Mouse (Mus musculus): ENCODE measurements around the gene Sox6. TPM values are rescaled to one million over a fixed set of nuclear protein-coding genes. Genes with fewer than 3 reads are reported as not detected.
A peak's percentile ranks its signal among the peaks of the same experiment; 100 is the strongest.
"Not testable (repeated sequence)": the region's sequence is repeated elsewhere in the genome, so short reads cannot be mapped to it uniquely, and the experiment has no call there.

Gene Sox6
- total RNA-seq, 1 experiment from 2014 or later = 36.3 TPM

DNA sequence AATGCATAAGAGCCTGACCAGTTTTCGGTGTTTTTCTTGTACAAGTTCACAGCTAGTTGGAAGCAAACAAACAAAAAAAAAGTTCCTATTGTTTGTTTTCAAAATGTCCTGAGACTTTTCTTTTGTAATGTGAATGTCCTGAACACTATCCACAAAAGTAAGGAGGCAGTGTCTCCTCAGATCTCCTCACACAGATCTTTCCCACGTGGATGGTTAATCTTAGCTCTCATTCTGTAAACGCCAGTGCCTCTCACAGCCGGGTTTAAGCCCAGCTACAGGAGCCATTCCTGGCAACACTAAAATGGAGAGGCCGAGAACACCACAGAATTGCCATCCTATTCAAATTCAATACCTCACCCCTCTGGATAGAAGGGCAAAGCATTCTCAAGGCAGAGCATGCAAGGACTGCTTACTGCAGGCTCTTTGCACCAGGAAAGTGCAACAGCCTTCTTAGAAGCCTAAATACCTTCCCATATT, 392.6 kb downstream of the Sox6 start:
- no peak for DNase-seq

GRCm38 (mm10) chr7:115645272-115645970, 393.2 kb downstream of the Sox6 start:
- no peak for DNase-seq

GRCm38 (mm10) chr7:115630691-115631090, 407.9 kb downstream of the Sox6 start:
- no peak for DNase-seq

DNA sequence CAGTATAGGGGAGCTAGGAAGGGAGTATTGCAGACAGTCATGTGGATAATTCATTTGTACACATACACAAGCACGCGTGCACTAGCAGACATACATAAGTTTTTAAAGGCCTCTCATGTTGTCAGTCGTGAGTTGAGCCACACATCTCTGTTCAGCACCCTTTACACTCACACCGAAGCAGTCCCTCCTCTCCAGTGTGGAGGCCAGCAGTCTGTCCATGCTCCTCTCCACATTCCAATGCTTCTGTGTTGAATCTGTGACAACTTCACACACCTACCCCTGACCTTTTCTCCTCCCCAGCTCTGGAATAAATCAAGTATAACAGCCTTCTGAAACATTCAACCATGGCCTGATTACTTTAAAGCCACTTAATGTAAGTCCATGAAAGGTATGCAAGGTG, 408.3 kb downstream of the Sox6 start:
- no peak for DNase-seq

DNA sequence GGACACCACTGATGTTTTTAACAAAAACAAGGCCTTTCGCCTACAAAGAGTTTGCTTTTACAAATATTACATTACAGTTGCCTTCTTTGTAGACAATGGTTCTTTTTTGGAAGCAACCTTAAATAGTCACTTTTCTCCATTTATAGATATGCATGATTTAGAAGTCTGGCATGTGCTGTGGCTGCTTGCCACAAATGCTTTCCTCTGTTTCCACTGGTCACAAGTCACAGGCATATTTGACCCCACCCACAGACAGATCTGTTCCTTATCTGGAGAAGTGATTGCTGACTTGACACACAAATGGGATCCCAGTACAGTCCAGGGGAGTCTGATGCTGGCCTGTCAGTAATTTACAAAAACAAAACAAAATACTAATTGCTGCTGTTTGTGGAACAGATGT, 409.8 kb downstream of the Sox6 start:
- DNase-seq = no peak

- DNase-seq = no peak
These were observed 412.6 kb downstream of the Sox6 start for GRCm38 (mm10) chr7:115625956-115626355.

DNA sequence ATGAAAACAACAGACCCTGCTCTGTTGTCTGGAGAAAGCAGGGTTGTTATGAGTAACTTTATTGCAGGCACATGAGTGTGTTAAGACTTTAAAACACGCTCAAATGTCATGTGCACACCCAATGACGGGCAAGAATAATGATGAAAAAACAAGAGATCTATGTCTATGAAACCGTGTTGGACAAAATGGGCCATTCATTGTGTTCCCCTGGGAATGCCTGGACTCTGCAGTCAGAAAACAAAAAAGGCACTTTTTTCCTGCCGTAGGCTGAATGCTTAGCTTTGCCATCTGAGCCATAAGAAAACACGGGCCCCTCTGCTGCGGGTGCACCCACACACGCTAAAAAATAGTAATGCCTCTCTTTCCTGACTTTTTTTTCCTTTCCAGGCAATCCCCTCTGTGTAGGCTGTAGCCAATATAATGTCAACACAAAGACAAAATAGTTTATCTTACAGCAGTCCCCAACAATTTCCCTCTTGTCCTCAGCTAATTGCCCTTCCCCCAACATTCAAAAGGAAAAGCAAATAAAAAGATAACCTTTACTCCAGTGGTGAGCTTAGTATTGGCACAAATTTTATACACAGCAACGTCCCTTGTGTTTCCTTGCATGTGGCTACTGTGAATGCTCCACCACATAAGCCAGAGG, 413.6 kb downstream of the Sox6 start:
- DNase-seq = no peak

GRCm38 (mm10) chr7:115624451-115624850, 414.1 kb downstream of the Sox6 start:
- DNase-seq = no peak

DNA sequence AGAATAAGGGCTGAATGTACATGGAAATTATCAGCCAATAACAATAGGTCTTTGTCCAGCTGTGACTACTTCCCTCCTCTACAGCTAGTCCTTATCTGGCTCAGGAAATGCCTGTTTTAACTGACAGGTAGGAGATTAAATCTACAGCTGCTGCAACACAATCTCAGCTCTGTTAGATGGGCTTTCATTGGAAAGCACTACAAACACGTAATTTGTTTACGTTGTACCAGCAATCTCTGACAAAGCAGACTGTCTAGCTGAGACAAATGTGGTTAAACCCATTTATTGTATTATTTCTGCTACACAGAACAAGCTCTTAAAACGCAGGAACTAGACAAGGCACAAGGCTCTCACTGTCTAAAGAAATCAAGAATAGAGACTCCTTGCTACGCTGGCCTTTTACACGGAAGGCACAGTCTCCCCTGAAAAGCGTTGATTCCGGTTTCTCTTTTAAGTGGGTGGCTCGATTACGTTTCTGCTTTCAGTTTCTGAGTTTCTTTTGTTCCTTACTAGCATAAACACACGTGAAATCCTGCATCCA, 422.8 kb downstream of the Sox6 start:
- DNase-seq = peak; percentile 7

DNA sequence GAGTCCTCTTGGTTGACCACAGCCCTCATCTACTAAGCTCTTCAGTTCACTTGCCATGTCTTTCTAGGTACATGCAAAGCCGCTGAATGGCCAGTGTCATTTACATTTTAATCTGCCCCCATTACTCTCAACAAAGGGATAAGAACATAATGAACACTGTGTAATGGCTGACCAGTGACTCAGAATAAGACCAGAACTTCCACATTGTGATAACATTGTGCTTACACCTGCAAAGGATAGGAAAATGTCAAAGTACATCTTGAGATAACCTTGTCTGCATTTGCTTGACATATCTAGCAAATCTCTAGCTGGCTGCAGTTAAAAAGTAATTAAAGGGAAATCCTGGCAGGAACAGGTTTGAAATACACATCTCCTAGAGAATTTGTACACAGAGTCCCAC, 431.1 kb downstream of the Sox6 start:
- DNase-seq = no peak

DNA sequence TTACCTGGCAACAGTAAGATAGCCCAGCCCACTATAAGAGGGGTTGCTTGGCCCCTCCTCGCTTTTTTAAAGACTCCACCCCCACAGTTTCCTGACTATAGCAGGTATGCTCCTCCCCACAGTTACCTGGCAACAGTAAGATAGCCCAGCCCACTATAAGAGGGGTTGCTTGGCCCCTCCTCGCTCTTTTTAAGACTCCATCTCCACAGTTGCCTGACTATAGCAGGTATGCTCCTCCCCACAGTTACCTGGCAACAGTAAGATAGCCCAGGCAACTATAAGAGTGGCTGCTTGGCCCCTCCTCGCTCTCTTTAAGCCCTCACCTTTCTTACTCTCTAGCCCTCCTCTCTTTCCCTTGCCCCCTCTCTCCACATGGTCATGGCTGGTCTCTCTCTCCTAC, 432.5 kb downstream of the Sox6 start:
- not testable (repeated sequence) for DNase-seq

DNA sequence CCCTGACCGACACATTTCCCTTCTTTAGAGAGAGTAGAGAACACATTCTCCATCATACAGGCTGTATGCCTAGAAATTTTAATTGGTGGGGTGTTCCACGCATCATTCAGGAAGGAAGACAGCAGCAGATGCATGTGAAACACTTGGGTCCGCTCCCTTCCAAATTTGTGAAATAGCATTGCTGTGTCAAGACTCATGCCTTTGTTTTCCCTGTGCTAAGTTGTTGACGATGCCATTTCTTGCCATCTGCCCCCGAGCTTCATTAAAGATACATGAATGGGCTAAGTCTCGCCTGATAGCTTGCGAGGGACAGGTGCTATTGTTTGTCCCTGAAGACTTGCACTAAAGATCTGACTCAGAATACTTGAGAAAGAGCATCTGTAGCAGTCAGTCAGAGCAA, 433.7 kb downstream of the Sox6 start:
- DNase-seq = no peak

DNA sequence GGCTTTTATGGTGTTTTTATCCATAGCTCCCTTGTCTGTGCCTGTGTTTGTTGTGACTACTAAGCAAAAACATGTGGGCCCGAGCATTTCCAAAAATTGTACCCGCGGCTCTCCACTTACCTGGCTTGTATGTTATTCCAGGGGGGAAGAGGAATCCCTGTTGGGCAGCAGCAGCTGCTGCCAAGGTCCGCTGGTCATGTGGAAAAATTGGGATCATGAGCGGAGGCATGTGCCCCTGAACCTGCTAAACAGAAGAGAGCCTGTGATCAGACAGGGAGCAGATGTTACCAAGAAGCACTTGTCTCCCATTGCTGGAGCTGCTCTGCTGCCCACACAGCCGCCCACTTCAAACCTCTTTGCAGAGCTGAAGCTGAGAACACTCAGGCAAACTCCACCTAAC, 441.2 kb downstream of the Sox6 start:
- peak; percentile 7 for DNase-seq

DNA sequence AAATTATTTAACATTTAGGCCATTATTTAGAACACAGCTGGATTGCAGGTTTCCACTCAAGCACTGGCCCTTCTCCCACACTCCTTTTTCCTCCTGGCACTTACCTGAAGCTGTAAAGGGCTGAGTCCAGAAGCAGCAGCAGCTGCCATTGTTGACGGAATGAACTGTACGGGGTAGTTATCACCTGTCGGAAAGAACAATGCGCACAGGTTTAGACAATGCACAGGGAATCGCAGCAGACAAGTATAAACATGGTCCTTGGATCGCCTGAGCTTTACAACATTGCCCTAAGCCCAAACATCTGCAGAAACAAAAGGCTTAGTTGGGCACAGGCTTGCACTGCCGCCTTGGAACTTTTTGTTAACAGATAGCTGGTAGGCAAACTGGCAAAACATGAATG, 458.1 kb downstream of the Sox6 start:
- no peak for DNase-seq

GRCm38 (mm10) chr7:115579826-115580225, 458.8 kb downstream of the Sox6 start:
- peak; percentile 31 for DNase-seq

GRCm38 (mm10) chr7:115576387-115576786, 462.2 kb downstream of the Sox6 start:
- DNase-seq = no peak

- DNase-seq = no peak
These were observed 463.8 kb downstream of the Sox6 start for GRCm38 (mm10) chr7:115574834-115575233.

DNA sequence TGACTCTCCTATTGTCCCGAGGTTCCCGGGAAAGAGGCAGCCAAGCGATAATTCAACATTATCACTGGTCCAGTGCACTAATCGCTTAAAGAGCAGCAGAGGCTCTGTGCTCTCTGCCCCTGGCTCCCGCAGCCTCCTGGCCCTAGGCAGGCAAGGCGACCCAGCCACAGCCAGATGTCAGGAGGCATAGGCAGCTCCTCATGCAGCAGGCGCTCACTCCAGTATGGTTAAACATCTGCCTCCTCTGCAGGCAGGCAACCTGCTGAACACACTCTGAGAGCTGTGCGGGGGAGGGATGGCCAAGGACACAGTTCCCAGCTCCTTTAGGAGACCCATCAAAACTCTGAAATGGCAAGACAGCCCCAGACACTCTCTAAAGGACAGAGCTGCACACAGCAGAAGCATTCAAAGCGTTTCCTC, 469.8 kb downstream of the Sox6 start:
- DNase-seq = peak; percentile 9

DNA sequence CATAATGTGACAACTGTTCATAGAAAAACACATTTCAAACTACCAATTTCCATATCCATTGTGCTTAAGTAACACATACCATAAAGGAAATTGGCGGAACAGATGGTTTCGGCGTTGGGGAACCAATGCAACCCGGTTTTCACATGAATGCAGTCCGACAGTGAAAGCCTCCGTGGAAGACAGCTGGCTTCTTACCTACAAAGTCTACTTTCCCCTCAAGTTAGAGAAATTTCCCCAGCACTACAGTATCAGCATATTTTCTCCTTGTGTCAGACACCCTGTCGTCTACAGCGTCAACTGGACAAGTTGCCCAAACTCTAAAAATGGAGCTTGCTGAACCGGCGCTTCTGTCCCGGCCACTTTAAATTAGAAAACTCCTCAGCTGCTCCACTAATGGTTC, 470.3 kb downstream of the Sox6 start:
- no peak for DNase-seq

DNA sequence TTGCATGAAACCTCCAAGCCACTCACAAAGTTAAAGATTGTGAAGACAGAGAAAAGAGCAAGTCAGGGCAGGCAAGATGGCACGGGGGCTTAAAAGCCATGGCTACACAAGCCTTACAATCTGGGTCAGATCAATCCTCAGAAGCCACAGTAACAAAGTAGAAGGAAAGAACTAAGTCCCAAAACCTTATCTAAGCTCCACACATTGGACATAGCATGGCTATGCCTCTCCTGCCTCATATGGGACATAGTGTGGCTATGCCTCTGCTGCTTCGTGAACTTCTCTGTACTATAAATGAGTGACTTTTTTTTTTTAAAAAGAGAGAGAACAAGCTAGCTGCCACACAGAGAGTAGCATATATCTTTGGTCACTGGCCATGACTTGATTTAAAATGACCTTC, 471.8 kb downstream of the Sox6 start:
- DNase-seq = no peak

DNA sequence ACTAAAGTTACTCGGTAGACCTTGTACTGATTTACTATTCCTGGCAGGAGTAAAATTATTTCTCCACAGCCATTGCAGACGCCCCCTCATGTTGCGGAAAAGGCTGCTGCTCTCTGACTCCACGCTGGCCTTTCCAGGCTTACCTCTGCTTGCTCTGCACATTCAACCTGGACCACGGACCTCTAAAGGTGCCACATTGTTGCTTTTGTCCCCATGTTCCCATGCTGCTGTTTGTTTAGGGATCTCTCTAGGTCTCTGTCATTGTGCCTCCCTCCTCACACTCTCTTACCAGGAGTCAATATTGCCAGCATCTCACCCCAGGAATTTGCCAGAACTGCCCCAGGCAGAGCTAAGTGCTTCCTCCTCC, 473.6 kb downstream of the Sox6 start:
- DNase-seq = no peak

GRCm38 (mm10) chr7:115564359-115565059, 474.1 kb downstream of the Sox6 start:
- no peak for DNase-seq

DNA sequence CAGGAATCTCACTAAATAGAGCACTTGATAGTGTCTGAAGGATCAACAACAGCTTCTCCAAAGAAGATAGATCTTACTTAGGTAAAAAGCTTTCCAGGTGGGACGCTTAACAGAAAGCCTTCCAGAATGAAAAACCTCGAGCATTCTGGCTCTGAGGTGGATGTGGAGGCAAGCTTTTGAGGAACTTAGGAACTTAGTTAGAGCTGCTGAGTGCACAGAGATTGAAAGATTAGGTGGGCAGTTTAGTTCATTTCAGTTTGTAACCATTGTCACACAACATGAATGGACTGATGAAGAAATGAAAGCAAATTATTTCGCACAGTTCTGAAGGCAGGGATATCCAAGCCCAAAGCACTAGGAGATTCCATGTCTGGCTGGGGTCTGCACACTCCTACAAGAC, 481.9 kb downstream of the Sox6 start:
- no peak for DNase-seq
